Mouse (Mus musculus) c-Kit-positive CD71-positive TER-119-positive erythroid progenitor cells, embryonic 14.5 days (primary cell): ENCODE results near the gene Olfr1466.

Experiments used
- DNase-seq: peaks from one replicate; pipeline ENCODE4 v3.0.0-alpha.2; 2013; ENCODE audit warnings: low spot score

The Olfr1466 gene

GRCm38 (mm10) chr19:13338562-13338961, at the start of gene Olfr1466:
TSS of gene Olfr1466 (plus strand) at chr19:13338862.
- DNase-seq, result no peak

DNA sequence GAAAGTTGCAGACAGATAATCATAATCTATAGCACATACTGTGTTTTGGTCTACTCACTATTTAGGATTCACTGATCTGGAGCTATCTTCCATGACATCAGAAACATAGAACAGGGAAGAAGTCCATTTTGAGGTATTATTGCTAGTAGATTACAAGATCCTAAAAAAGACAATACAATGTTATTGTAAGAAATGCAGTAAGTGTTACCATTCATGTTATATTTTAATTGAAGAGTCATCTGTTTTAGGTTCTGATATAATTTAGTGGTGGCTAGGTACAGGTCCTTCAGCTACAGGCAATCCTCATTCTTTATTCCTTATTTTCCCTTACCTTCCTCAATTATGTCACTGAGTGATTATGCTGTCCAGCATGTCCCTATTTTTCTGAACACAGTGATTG, 23.2 kb upstream of the Olfr1466 start, which contains the start of gene Olfr1465:
Gene Olfr1465, minus strand, starts transcription at position 101 of the 400 bp plus-strand sequence.
- DNase-seq, result no peak

- no peak for DNase-seq
Measured at GRCm38 (mm10) chr19:13361936-13362335, 23.3 kb downstream of the Olfr1466 start, which contains the start of gene Olfr1467. TSS of gene Olfr1467 (plus strand) at chr19:13362236.
